Mouse (Mus musculus) erythroblast, embryonic 14.5 days (primary cell): Measurements from ENCODE around the gene Myo18b. TPM values are rescaled to one million over a fixed set of nuclear protein-coding genes. Genes with fewer than 3 reads are reported as not detected.

ENCODE experiments used
- H3K27me3 ChIP-seq: 2 replicates; pipeline ENCODE4 v1.6.1; 2012; ENCODE audit warnings: inconsistent platforms; ENCODE audit not compliant: control insufficient read depth
- H3K36me3 ChIP-seq: 2 replicates; pipeline ENCODE4 v1.6.1; 2012; ENCODE audit warnings: mild to moderate bottlenecking, inconsistent platforms; ENCODE audit not compliant: control insufficient read depth
- H3K4me1 ChIP-seq: 2 replicates; pipeline ENCODE4 v1.6.1; 2012; ENCODE audit warnings: inconsistent platforms; ENCODE audit not compliant: control insufficient read depth
- H3K4me3 ChIP-seq: replicated peaks from 2 replicates; pipeline ENCODE3; 2012; ENCODE audit warnings: moderate library complexity, mild to moderate bottlenecking, inconsistent platforms
- H3K9me3 ChIP-seq: 2 replicates; pipeline ENCODE4 v1.6.1; 2012; ENCODE audit warnings: low read length, inconsistent platforms, mixed read lengths; ENCODE audit not compliant: control insufficient read depth
- GATA1 ChIP-seq: IDR thresholded peaks from 2 replicates; pipeline ENCODE4 v1.6.1; 2012; ENCODE audit warnings: low read length, inconsistent platforms, mixed read lengths
- TAL1 ChIP-seq: IDR thresholded peaks from 3 replicates; pipeline ENCODE4 v1.6.1; 2012; ENCODE audit warnings: low read length, inconsistent platforms, mixed read lengths
- polyA plus RNA-seq: library from polyadenylated mRNA; stranded (reverse); fragments of >175 nt; gene quantifications from 2 replicates; pipeline ENCODE4 v1.2.3, GENCODE M21; 2012

The Myo18b gene
- polyA plus RNA-seq, 1 experiment: not detected

- H3K4me3 ChIP-seq: no peak overlapping the region
- peaks cover 62% of the 10 kb centered on the region for H3K9me3 ChIP-seq
- no peaks in the 10 kb centered on the region for H3K4me1 ChIP-seq
- peaks cover 5% of the 10 kb centered on the region; the same call in 1 of the 2 replicates for H3K27me3 ChIP-seq
- TF ChIP-seq TAL1: no peak
- no peak for TF ChIP-seq GATA1
- no peaks in the 10 kb centered on the region for H3K36me3 ChIP-seq
Observed at GRCm38 (mm10) chr5:112747306-112747930, 148.7 kb downstream of the Myo18b start.

GRCm38 (mm10) chr5:112745176-112745575 is 151.0 kb downstream of the Myo18b start:
- Histone ChIP-seq H3K9me3 (peaks cover 67% of the 10 kb centered on the region), H3K36me3 (no peaks in the 10 kb centered on the region), H3K4me3 (no peak overlapping the region), H3K4me1 (no peaks in the 10 kb centered on the region), H3K27me3 (peaks cover 5% of the 10 kb centered on the region; the same call in 1 of the 2 replicates)
- no peak for TF ChIP-seq GATA1
- TF ChIP-seq TAL1: no peak

- H3K36me3 ChIP-seq: no peaks in the 10 kb centered on the region
- no peak overlapping the region for H3K4me3 ChIP-seq
- H3K4me1 ChIP-seq: no peaks in the 10 kb centered on the region
- H3K27me3 ChIP-seq: peaks cover 5% of the 10 kb centered on the region; the same call in 1 of the 2 replicates
- no peak for TF ChIP-seq TAL1
- no peak for TF ChIP-seq GATA1
- peaks cover 71% of the 10 kb centered on the region for H3K9me3 ChIP-seq
Observed at GRCm38 (mm10) chr5:112744571-112744970, 151.6 kb downstream of the Myo18b start.

- Histone ChIP-seq H3K27me3 (peaks cover 5% of the 10 kb centered on the region; the same call in 1 of the 2 replicates), H3K36me3 (no peaks in the 10 kb centered on the region), H3K4me3 (no peak overlapping the region), H3K4me1 (no peaks in the 10 kb centered on the region), H3K9me3 (peaks cover 76% of the 10 kb centered on the region)
- no peak for TF ChIP-seq TAL1
- TF ChIP-seq GATA1: no peak
Observed at GRCm38 (mm10) chr5:112743121-112743520, 153.0 kb downstream of the Myo18b start.

- no peaks in the 10 kb centered on the region for H3K27me3 ChIP-seq
Observed at GRCm38 (mm10) chr5:112740651-112741050, 155.5 kb downstream of the Myo18b start.

GRCm38 (mm10) chr5:112735040-112735439 is 161.1 kb downstream of the Myo18b start:
- H3K36me3 ChIP-seq: no peaks in the 10 kb centered on the region
- peaks cover 8% of the 10 kb centered on the region for H3K9me3 ChIP-seq
- H3K27me3 ChIP-seq: no peaks in the 10 kb centered on the region
- no peaks in the 10 kb centered on the region for H3K4me1 ChIP-seq
- no peak overlapping the region for H3K4me3 ChIP-seq
- no peak for TF ChIP-seq GATA1
- no peak for TF ChIP-seq TAL1

More at GRCm38 (mm10) chr5:112740651-112741050, 155.5 kb downstream of the Myo18b start:
- no peaks in the 10 kb centered on the region for H3K36me3 ChIP-seq
- H3K4me3 ChIP-seq: no peak overlapping the region
- no peaks in the 10 kb centered on the region for H3K4me1 ChIP-seq
- H3K9me3 ChIP-seq: peaks cover 52% of the 10 kb centered on the region
- TF ChIP-seq GATA1 (no peak), TAL1 (no peak)

- H3K36me3 ChIP-seq: no peaks in the 10 kb centered on the region
- H3K27me3 ChIP-seq: no peaks in the 10 kb centered on the region
- TF ChIP-seq TAL1: no peak
- TF ChIP-seq GATA1: no peak
- no peaks in the 10 kb centered on the region for H3K4me1 ChIP-seq
- H3K9me3 ChIP-seq: peaks cover 14% of the 10 kb centered on the region
- H3K4me3 ChIP-seq: no peak overlapping the region
Observed at GRCm38 (mm10) chr5:112730604-112731003, 165.6 kb downstream of the Myo18b start.

GRCm38 (mm10) chr5:112728432-112728831 is 167.7 kb downstream of the Myo18b start:
- no peaks in the 10 kb centered on the region for H3K36me3 ChIP-seq
- H3K4me1 ChIP-seq: no peaks in the 10 kb centered on the region
- no peak overlapping the region for H3K4me3 ChIP-seq
- peaks cover 30% of the 10 kb centered on the region for H3K9me3 ChIP-seq
- H3K27me3 ChIP-seq: no peaks in the 10 kb centered on the region
- TF ChIP-seq GATA1 (no peak), TAL1 (no peak)

GRCm38 (mm10) chr5:112718655-112719306 is 177.4 kb downstream of the Myo18b start:
- TF ChIP-seq GATA1: no peak
- TF ChIP-seq TAL1: no peak
- Histone ChIP-seq H3K4me3 (no peak overlapping the region), H3K27me3 (no peaks in the 10 kb centered on the region), H3K9me3 (peaks cover 51% of the 10 kb centered on the region), H3K36me3 (no peaks in the 10 kb centered on the region), H3K4me1 (no peaks in the 10 kb centered on the region)
